Mouse (Mus musculus) intestine, postnatal 0 days (tissue): ENCODE data around the gene Nprl3. TPM values are rescaled to one million over a fixed set of nuclear protein-coding genes. Genes with fewer than 3 reads are reported as not detected.

Experiments
- ATAC-seq: fragments of 200-750 bp; cut with Nextera tagmentation; 2 replicates; pipeline ENCODE4 v1.8.0; 2017; ENCODE audit warnings: mild to moderate bottlenecking, moderate TSS enrichment, moderate library complexity
- H3K27ac ChIP-seq: fragments of 300-500 bp; sonication (generic); 2 replicates; pipeline ENCODE4 v1.5.1; 2014; ENCODE audit warnings: mild to moderate bottlenecking, low read depth, low read length, moderate library complexity
- H3K27me3 ChIP-seq: fragments of 300-500 bp; sonication (generic); replicated peaks from 2 replicates; pipeline ENCODE4 v1.6.1; 2014; ENCODE audit warnings: low read length, mixed read lengths; ENCODE audit not compliant: control insufficient read depth, insufficient read depth
- H3K36me3 ChIP-seq: fragments of 300-500 bp; sonication (generic); 2 replicates; pipeline ENCODE4 v1.6.1; 2014; ENCODE audit warnings: mild to moderate bottlenecking, moderate library complexity; ENCODE audit not compliant: control insufficient read depth, insufficient read depth
- H3K4me1 ChIP-seq: fragments of 300-500 bp; sonication (generic); replicated peaks from 2 replicates; pipeline ENCODE4 v1.6.1; 2014; ENCODE audit warnings: antibody characterized with exemption, low read length, mixed read lengths; ENCODE audit not compliant: control insufficient read depth, insufficient read depth
- H3K4me2 ChIP-seq: fragments of 300-500 bp; sonication (generic); replicated peaks from 2 replicates; pipeline ENCODE4 v1.6.1; 2014; ENCODE audit warnings: low read depth, mild to moderate bottlenecking, moderate library complexity
- H3K4me3 ChIP-seq: fragments of 300-500 bp; sonication (generic); 2 replicates; pipeline ENCODE4 v1.5.1; 2014; ENCODE audit warnings: low read depth, low read length
- H3K9ac ChIP-seq: fragments of 300-500 bp; sonication (generic); 2 replicates; pipeline ENCODE4 v1.6.1; 2014; ENCODE audit warnings: mild to moderate bottlenecking, low read depth, low read length
- H3K9me3 ChIP-seq: fragments of 300-500 bp; sonication (generic); 2 replicates; pipeline ENCODE4 v1.6.1; 2016; ENCODE audit warnings: mixed run types; ENCODE audit not compliant: control insufficient read depth
- CTCF ChIP-seq: sonication (generic); IDR thresholded peaks from 2 replicates; pipeline ENCODE4 v1.5.1; 2016; ENCODE audit warnings: low read depth, mild to moderate bottlenecking, control low read depth, antibody characterized with exemption, moderate library complexity
- WGBS: fragments of 180-500 bp; shearing (Covaris S2); extraction: QIAGEN DNeasy Blood & Tissue Kit; methylation state at CpG from one replicate; pipeline ENCODE4 v1.1.7; 2014; 5-methylcytosine and 5-hydroxymethylcytosine counted together
- polyA plus RNA-seq: library from polyadenylated mRNA; unstranded; fragments of >200 nt; fragmentation: Nextera tagmentation; extraction: Ambion mirVana; gene quantifications from 2 replicates; pipeline ENCODE4 v1.2.1, GENCODE M21; 2015

The Nprl3 gene
- polyA plus RNA-seq, 1 experiment from 2014 or later: 19.8 TPM

DNA sequence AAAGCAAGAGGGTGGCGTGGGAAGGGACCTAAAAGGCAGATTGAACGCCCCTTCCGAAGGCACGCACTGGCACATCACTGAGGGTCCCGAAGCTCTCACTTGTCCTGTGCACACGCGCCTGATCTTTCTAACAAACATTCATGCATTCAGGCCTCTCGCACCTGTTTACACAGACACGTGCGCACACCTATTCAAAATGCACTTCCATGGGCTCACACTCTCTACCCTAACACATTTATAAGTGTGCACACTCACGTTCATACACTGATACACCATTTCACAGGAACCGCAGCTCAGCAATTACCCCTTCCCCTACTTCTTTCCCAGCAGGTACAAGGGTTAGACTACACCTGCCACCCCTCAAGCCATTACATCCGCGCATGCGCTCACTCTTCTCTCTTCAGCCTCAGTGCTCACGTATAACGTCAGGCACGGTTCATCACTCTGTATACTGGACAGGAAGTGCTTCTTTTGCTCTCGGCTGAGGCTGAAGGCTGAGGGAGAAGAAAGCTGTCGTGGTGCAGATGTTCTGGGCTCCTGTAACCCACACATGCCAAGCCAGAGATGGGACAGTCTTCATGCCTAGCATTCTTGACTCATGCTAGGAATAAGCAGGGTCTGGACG, 44.8 kb downstream of the Nprl3 start:
- Histone ChIP-seq H3K27ac (peak overlapping the region; percentile 88), H3K4me3 (peak overlapping the region; percentile 82), H3K4me1 (peaks cover 14% of the 10 kb centered on the region; the same call in 1 of the 2 replicates), H3K9me3 (no peaks in the 10 kb centered on the region), H3K4me2 (peak overlapping the region; percentile 87), H3K9ac (peak overlapping the region; percentile 84), H3K27me3 (no peaks in the 10 kb centered on the region), H3K36me3 (no peaks in the 10 kb centered on the region; the same call in 1 of the 2 replicates)
- WGBS: 5% methylated on average over 21 of the region's 21 CpGs
- peak; percentile 34 for ATAC-seq
- TF ChIP-seq CTCF: no peak

GRCm38 (mm10) chr11:32221951-32222409, 45.5 kb downstream of the Nprl3 start, which contains the start of gene Rhbdf1:
TSS of gene Rhbdf1 (minus strand) at chr11:32222300.
- Histone ChIP-seq H3K27ac (peak within 1 kb of the TSS; percentile 88), H3K4me1 (peaks cover 14% of the 10 kb centered on the region; the same call in 1 of the 2 replicates), H3K4me3 (peak within 1 kb of the TSS; percentile 82), H3K36me3 (no peaks in the 10 kb centered on the region; the same call in 1 of the 2 replicates), H3K9me3 (no peaks in the 10 kb centered on the region), H3K9ac (peak within 1 kb of the TSS; percentile 84), H3K27me3 (no peaks in the 10 kb centered on the region), H3K4me2 (peak within 1 kb of the TSS; percentile 87)
- ATAC-seq: peak; percentile 51
- no peak for TF ChIP-seq CTCF
- WGBS: 0% methylated on average over 53 of the region's 72 CpGs

GRCm38 (mm10) chr11:32221225-32221950, 46.1 kb downstream of the Nprl3 start:
- under 1% methylated on average over 42 of the region's 46 CpGs for WGBS
- H3K9ac ChIP-seq: peak overlapping the region; percentile 84

GRCm38 (mm10) chr11:32220607-32221224, 46.8 kb downstream of the Nprl3 start:
- no peak for TF ChIP-seq CTCF
- no peak overlapping the region; the same call in 1 of the 2 replicates for H3K27ac ChIP-seq
- peaks cover 4% of the 10 kb centered on the region for H3K36me3 ChIP-seq
- H3K4me1 ChIP-seq: peaks cover 10% of the 10 kb centered on the region; the same call in 1 of the 2 replicates
- 35% methylated on average over 10 of the region's 10 CpGs for WGBS
- no peak for ATAC-seq
- no peaks in the 10 kb centered on the region for H3K27me3 ChIP-seq
- H3K9ac ChIP-seq: peak overlapping the region; percentile 84; the same call in 1 of the 2 replicates
- peak overlapping the region; percentile 82 for H3K4me3 ChIP-seq
- H3K9me3 ChIP-seq: no peaks in the 10 kb centered on the region
- H3K4me2 ChIP-seq: peak overlapping the region; percentile 87

More at GRCm38 (mm10) chr11:32221225-32221950, 46.1 kb downstream of the Nprl3 start:
- Histone ChIP-seq H3K4me2 (peak overlapping the region; percentile 87), H3K27me3 (no peaks in the 10 kb centered on the region), H3K27ac (peak overlapping the region; percentile 88), H3K9me3 (no peaks in the 10 kb centered on the region), H3K36me3 (no peaks in the 10 kb centered on the region; the same call in 1 of the 2 replicates), H3K4me3 (peak overlapping the region; percentile 82), H3K4me1 (peaks cover 14% of the 10 kb centered on the region; the same call in 1 of the 2 replicates)
- peak; percentile 59 for ATAC-seq
- TF ChIP-seq CTCF: peak; percentile 3; the same call in 1 of the 2 replicates

DNA sequence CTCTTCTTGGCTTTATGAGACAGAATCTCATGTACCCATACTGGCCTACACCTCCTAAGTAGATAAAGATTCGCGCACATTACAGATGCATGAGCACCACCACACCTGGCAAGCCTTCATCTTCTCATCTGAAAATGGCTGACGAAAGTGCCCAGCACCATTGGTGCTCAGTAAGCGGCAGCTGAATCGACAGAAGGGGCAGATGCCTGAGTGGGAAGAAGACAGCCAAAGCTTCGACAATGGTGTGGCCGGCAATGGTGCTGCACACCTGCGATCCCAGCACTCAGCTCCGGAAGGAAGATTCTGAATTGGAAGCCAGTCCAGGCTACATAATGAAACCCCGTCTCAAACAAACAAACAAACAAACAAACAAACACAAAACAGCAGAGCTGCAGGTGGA, 48.2 kb downstream of the Nprl3 start:
- 82% methylated on average over 10 of the region's 10 CpGs for WGBS
- no peak overlapping the region for H3K4me3 ChIP-seq
- H3K27me3 ChIP-seq: no peaks in the 10 kb centered on the region
- H3K4me2 ChIP-seq: no peak overlapping the region
- H3K27ac ChIP-seq: no peak overlapping the region
- no peak for TF ChIP-seq CTCF
- peaks cover 18% of the 10 kb centered on the region for H3K36me3 ChIP-seq
- no peak for ATAC-seq
- no peak overlapping the region for H3K9ac ChIP-seq
- H3K9me3 ChIP-seq: no peaks in the 10 kb centered on the region
- peaks cover 8% of the 10 kb centered on the region; the same call in 1 of the 2 replicates for H3K4me1 ChIP-seq
